Mouse (Mus musculus) small intestine, adult 2 months (tissue): ENCODE measurements around the gene Fam78b.

Source experiments
- CTCF ChIP-seq: fragments of 200-500 bp; IDR thresholded peaks from 2 replicates; pipeline ENCODE4 v1.5.1; 2012; ENCODE audit warnings: low read depth, mild to moderate bottlenecking, control low read depth, inconsistent platforms, low read length, moderate library complexity, mixed read lengths; ENCODE audit not compliant: insufficient replicate concordance, insufficient read length; ENCODE audit errors: extremely low read depth
- POLR2A ChIP-seq: fragments of 200-500 bp; IDR thresholded peaks from 2 replicates; pipeline ENCODE4 v1.6.1; 2012; ENCODE audit warnings: low read depth, mild to moderate bottlenecking, control low read depth, inconsistent platforms, low read length, moderate library complexity

DNA sequence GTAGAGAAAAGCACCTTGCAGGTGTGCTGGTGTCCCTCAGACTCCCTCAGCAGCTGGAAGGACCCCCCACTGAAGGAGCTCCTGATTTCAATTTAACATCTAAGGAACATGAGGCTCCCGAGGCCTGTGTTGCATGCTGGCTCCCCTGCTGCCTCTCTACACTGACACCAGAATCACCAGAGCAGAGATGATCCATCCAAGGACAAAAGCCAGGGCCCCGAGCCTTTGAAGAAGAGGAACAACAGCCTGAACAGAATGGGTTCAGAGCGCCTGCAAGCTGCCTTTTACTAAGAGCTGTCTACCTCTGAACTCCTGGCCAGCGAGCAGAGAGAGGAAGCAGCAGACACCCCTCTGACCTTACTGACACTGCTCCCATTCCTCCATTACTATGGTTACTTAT, 64.3 kb downstream of the Fam78b start:
- TF ChIP-seq POLR2A (no peak), CTCF (no peak)
